Mouse (Mus musculus): ENCODE results near the gene Acap1. TPM values are rescaled to one million over a fixed set of nuclear protein-coding genes. Genes with fewer than 3 reads are reported as not detected.
"Not testable (repeated sequence)": the region's sequence is repeated elsewhere in the genome, so short reads cannot be mapped to it uniquely, and the experiment has no call there.

Gene Acap1
- polyA plus RNA-seq, 1 experiment, result 179 TPM

- TF ChIP-seq CTCF (IDR thresholded peaks at IDR 0.05; ENCODE audit: control insufficient read depth, insufficient read depth, low read length) (no peak), POLR2A (IDR thresholded peaks at IDR 0.05; ENCODE audit: borderline replicate concordance, control insufficient read depth, low read depth, low read length) (no peak)
- no peak overlapping the region for H3K27ac ChIP-seq (ENCODE audit: control insufficient read depth, insufficient read depth, low read depth, low read length, poor library complexity)
- no peak overlapping the region for H3K4me3 ChIP-seq (replicated peaks; ENCODE audit: control insufficient read depth, low read depth, low read length)
- 88% methylated on average over 2 of the region's 2 CpGs for WGBS
- no peaks in the 10 kb centered on the region for H3K4me1 ChIP-seq (ENCODE audit: control insufficient read depth, insufficient read depth, low read length)
These were observed 24.9 kb downstream of the Acap1 start for GRCm38 (mm10) chr11:69870289-69871069.

GRCm38 (mm10) chr11:69867335-69867734, 28.0 kb downstream of the Acap1 start:
- H3K4me3 ChIP-seq (replicated peaks; ENCODE audit: control insufficient read depth, low read depth, low read length), result no peak overlapping the region
- WGBS, result 68% methylated on average over 9 of the region's 9 CpGs
- no peaks in the 10 kb centered on the region; the same call in 1 of the 2 replicates for H3K4me1 ChIP-seq (ENCODE audit: control insufficient read depth, insufficient read depth, low read length)
- TF ChIP-seq POLR2A (IDR thresholded peaks at IDR 0.05; ENCODE audit: borderline replicate concordance, control insufficient read depth, low read depth, low read length) (no peak), CTCF (IDR thresholded peaks at IDR 0.05; ENCODE audit: control insufficient read depth, insufficient read depth, low read length) (no peak)
- no peak overlapping the region for H3K27ac ChIP-seq (ENCODE audit: control insufficient read depth, insufficient read depth, low read depth, low read length, poor library complexity)

GRCm38 (mm10) chr11:69865561-69865960, 29.8 kb downstream of the Acap1 start:
- WGBS, result 94% methylated on average over 9 of the region's 9 CpGs
- no peaks in the 10 kb centered on the region; the same call in 1 of the 2 replicates for H3K4me1 ChIP-seq (ENCODE audit: control insufficient read depth, insufficient read depth, low read length)
- TF ChIP-seq CTCF (IDR thresholded peaks at IDR 0.05; ENCODE audit: control insufficient read depth, insufficient read depth, low read length) (no peak), POLR2A (IDR thresholded peaks at IDR 0.05; ENCODE audit: borderline replicate concordance, control insufficient read depth, low read depth, low read length) (no peak)
- H3K27ac ChIP-seq (ENCODE audit: control insufficient read depth, insufficient read depth, low read depth, low read length, poor library complexity), result no peak overlapping the region
- H3K4me3 ChIP-seq (replicated peaks; ENCODE audit: control insufficient read depth, low read depth, low read length), result no peak overlapping the region

DNA sequence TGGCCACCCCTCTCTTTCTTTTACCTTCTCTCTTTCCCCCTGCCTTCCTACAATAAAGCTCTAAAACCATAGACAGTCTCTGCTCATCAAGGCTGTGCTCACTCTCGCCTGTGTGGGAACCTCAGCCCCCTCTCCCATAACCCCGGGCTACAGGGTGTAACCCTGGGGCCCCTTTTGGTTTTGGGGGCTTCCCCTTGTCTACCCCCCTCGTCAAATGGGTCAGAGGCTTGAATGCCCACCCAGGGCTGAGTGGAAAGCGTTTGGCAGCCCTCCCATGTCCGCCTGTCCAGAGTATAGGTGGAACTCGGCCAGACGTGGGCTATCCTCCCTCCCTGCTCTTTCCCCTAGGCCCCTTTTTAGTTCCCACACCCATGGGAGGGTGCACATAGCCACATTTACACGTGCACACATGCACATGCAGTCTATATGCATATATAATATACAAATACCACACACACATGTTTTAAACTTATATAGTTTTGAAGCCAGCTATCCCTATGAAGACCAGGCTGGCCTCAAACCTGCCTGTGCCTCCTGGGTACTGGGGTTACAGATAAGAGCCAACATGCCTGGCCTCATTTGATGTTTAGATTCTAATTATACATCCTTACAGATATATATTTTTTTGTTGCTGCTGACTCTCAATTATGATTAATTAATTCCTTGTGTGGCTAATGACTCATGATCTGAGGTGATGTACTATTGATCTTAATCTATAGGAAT, 31.0 kb downstream of the Acap1 start:
- Histone ChIP-seq H3K4me3 (replicated peaks; ENCODE audit: control insufficient read depth, low read depth, low read length) (no peak overlapping the region), H3K4me1 (ENCODE audit: control insufficient read depth, insufficient read depth, low read length) (no peaks in the 10 kb centered on the region; the same call in 1 of the 2 replicates), H3K27ac (ENCODE audit: control insufficient read depth, insufficient read depth, low read depth, low read length, poor library complexity) (no peak overlapping the region)
- WGBS, result 50% methylated on average over 8 of the region's 8 CpGs
- no peak for TF ChIP-seq POLR2A (IDR thresholded peaks at IDR 0.05; ENCODE audit: borderline replicate concordance, control insufficient read depth, low read depth, low read length)
- TF ChIP-seq CTCF (IDR thresholded peaks at IDR 0.05; ENCODE audit: control insufficient read depth, insufficient read depth, low read length), result no peak

- WGBS, result 89% methylated on average over 3 of the region's 3 CpGs
- not testable (repeated sequence) for H3K4me3 ChIP-seq (replicated peaks; ENCODE audit: control insufficient read depth, low read depth, low read length); H3K27ac ChIP-seq (ENCODE audit: control insufficient read depth, insufficient read depth, low read depth, low read length, poor library complexity); H3K4me1 ChIP-seq (ENCODE audit: control insufficient read depth, insufficient read depth, low read length)
These were observed 31.6 kb downstream of the Acap1 start for GRCm38 (mm10) chr11:69863729-69864128.

GRCm38 (mm10) chr11:69858113-69858998, 37.0 kb downstream of the Acap1 start, which contains the start of gene Tnk1:
Gene Tnk1, minus strand, starts transcription at chr11:69858730.
- Histone ChIP-seq H3K4me3 (replicated peaks; ENCODE audit: control insufficient read depth, low read depth, low read length) (no peak within 1 kb of the TSS), H3K27ac (ENCODE audit: control insufficient read depth, insufficient read depth, low read depth, low read length, poor library complexity) (no peak within 1 kb of the TSS), H3K4me1 (ENCODE audit: control insufficient read depth, insufficient read depth, low read length) (no peaks in the 10 kb centered on the region; the same call in 1 of the 2 replicates)
- TF ChIP-seq POLR2A (IDR thresholded peaks at IDR 0.05; ENCODE audit: borderline replicate concordance, control insufficient read depth, low read depth, low read length) (no peak), CTCF (IDR thresholded peaks at IDR 0.05; ENCODE audit: control insufficient read depth, insufficient read depth, low read length) (no peak)
- 77% methylated on average over 30 of the region's 30 CpGs for WGBS

DNA sequence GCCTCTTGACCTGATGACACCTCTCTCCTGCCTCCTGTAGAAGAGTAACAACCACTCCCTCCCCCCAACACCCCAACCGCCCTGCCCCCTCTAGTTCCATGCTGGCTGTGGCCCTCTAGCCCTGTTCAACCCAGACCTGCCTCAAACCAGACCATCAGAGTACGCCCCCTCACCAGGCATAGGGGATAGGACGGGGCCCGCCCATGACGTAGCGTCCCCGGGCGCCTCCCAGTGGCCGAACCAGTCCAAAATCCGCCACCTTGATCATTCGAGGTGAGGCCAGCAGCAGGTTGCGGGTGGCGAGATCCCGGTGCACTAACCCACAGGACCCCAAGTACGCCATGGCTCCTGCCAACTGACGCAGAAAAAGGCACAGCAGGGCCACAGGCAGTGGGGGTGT, 40.0 kb downstream of the Acap1 start:
- no peak for TF ChIP-seq POLR2A (IDR thresholded peaks at IDR 0.05; ENCODE audit: borderline replicate concordance, control insufficient read depth, low read depth, low read length)
- peak; percentile 57 for TF ChIP-seq CTCF (IDR thresholded peaks at IDR 0.05; ENCODE audit: control insufficient read depth, insufficient read depth, low read length)
- Histone ChIP-seq H3K4me1 (ENCODE audit: control insufficient read depth, insufficient read depth, low read length) (peaks cover 7% of the 10 kb centered on the region), H3K4me3 (replicated peaks; ENCODE audit: control insufficient read depth, low read depth, low read length) (no peak overlapping the region), H3K27ac (ENCODE audit: control insufficient read depth, insufficient read depth, low read depth, low read length, poor library complexity) (peak overlapping the region; percentile 86; the same call in 1 of the 2 replicates)
- 30% methylated on average over 16 of the region's 16 CpGs for WGBS

GRCm38 (mm10) chr11:69854680-69855079, 40.7 kb downstream of the Acap1 start:
- Histone ChIP-seq H3K4me1 (ENCODE audit: control insufficient read depth, insufficient read depth, low read length) (peaks cover 13% of the 10 kb centered on the region), H3K27ac (ENCODE audit: control insufficient read depth, insufficient read depth, low read depth, low read length, poor library complexity) (peak overlapping the region; percentile 86), H3K4me3 (replicated peaks; ENCODE audit: control insufficient read depth, low read depth, low read length) (no peak overlapping the region)
- WGBS, result 45% methylated on average over 10 of the region's 10 CpGs
- TF ChIP-seq POLR2A (IDR thresholded peaks at IDR 0.05; ENCODE audit: borderline replicate concordance, control insufficient read depth, low read depth, low read length) (no peak), CTCF (IDR thresholded peaks at IDR 0.05; ENCODE audit: control insufficient read depth, insufficient read depth, low read length) (no peak)

Data from bone marrow, adult 2 months (tissue).